Mouse (Mus musculus) limb, embryonic 12.5 days (tissue): ENCODE results near the gene Cfap77. TPM values are rescaled to one million over a fixed set of nuclear protein-coding genes. Genes with fewer than 3 reads are reported as not detected.
A peak's percentile ranks its signal among the peaks of the same experiment; 100 is the strongest.

Experiments
- ATAC-seq: fragments of 200-750 bp; cut with Nextera tagmentation; 2 replicates; pipeline ENCODE4 v1.8.0; 2017; ENCODE audit warnings: low read depth, moderate TSS enrichment; ENCODE audit not compliant: insufficient number of reproducible peaks, insufficient read depth, low FRiP score, low TSS enrichment
- H3K27ac ChIP-seq: fragments of 300-500 bp; sonication (generic); 2 replicates; pipeline ENCODE4 v1.5.1; 2016; ENCODE audit warnings: mild to moderate bottlenecking, moderate library complexity
- H3K27me3 ChIP-seq: fragments of 300-500 bp; sonication (generic); 2 replicates; pipeline ENCODE4 v1.6.1; 2016; ENCODE audit warnings: mild to moderate bottlenecking, moderate library complexity
- H3K36me3 ChIP-seq: fragments of 300-500 bp; sonication (generic); 2 replicates; pipeline ENCODE4 v1.6.1; 2016; ENCODE audit warnings: mild to moderate bottlenecking, moderate library complexity
- H3K4me1 ChIP-seq: fragments of 300-500 bp; sonication (generic); replicated peaks from 2 replicates; pipeline ENCODE4 v1.6.1; 2016
- H3K4me2 ChIP-seq: fragments of 300-500 bp; sonication (generic); 2 replicates; pipeline ENCODE4 v1.6.1; 2016; ENCODE audit warnings: mild to moderate bottlenecking, moderate library complexity
- H3K4me3 ChIP-seq: fragments of 300-500 bp; sonication (generic); replicated peaks from 2 replicates; pipeline ENCODE4 v1.5.1; 2016; ENCODE audit warnings: mild to moderate bottlenecking
- H3K9ac ChIP-seq: fragments of 300-500 bp; sonication (generic); replicated peaks from 2 replicates; pipeline ENCODE4 v1.6.1; 2016; ENCODE audit warnings: mild to moderate bottlenecking, moderate library complexity
- H3K9me3 ChIP-seq: fragments of 300-500 bp; sonication (generic); 2 replicates; pipeline ENCODE4 v1.6.1; 2016; ENCODE audit warnings: mild to moderate bottlenecking, moderate library complexity
- WGBS: fragments of 180-500 bp; shearing (Covaris S2); methylation state at CpG from one replicate; pipeline ENCODE4 v1.1.7; 2016; 5-methylcytosine and 5-hydroxymethylcytosine counted together
- polyA plus RNA-seq: library from polyadenylated mRNA; unstranded; fragments of >200 nt; fragmentation: Nextera tagmentation; extraction: Ambion mirVana; gene quantifications from 2 replicates; pipeline ENCODE4 v1.2.1, GENCODE M21; 2016

Cfap77 gene
- polyA plus RNA-seq, 1 experiment from 2014 or later, result 0.46 TPM

GRCm38 (mm10) chr2:29021025-29021424, 33.8 kb downstream of the Cfap77 start:
- no peak for ATAC-seq
- no peaks in the 10 kb centered on the region for H3K36me3 ChIP-seq
- peaks cover 85% of the 10 kb centered on the region for H3K27me3 ChIP-seq
- H3K4me3 ChIP-seq, result no peak overlapping the region
- H3K4me1 ChIP-seq, result peaks cover 9% of the 10 kb centered on the region
- no peak overlapping the region for H3K4me2 ChIP-seq
- no peak overlapping the region for H3K27ac ChIP-seq
- H3K9ac ChIP-seq, result no peak overlapping the region
- H3K9me3 ChIP-seq, result no peaks in the 10 kb centered on the region
- WGBS, result 40% methylated on average over 17 of the region's 17 CpGs

- H3K4me2 ChIP-seq, result no peak overlapping the region
- ATAC-seq, result no peak
- WGBS, result 61% methylated on average over 5 of the region's 5 CpGs
- no peak overlapping the region for H3K4me3 ChIP-seq
- no peak overlapping the region for H3K9ac ChIP-seq
- no peaks in the 10 kb centered on the region for H3K36me3 ChIP-seq
- H3K9me3 ChIP-seq, result no peaks in the 10 kb centered on the region
- peaks cover 93% of the 10 kb centered on the region for H3K27me3 ChIP-seq
- H3K27ac ChIP-seq, result no peak overlapping the region
- peaks cover 9% of the 10 kb centered on the region for H3K4me1 ChIP-seq
Observed at GRCm38 (mm10) chr2:29018680-29019079, 36.2 kb downstream of the Cfap77 start.

DNA sequence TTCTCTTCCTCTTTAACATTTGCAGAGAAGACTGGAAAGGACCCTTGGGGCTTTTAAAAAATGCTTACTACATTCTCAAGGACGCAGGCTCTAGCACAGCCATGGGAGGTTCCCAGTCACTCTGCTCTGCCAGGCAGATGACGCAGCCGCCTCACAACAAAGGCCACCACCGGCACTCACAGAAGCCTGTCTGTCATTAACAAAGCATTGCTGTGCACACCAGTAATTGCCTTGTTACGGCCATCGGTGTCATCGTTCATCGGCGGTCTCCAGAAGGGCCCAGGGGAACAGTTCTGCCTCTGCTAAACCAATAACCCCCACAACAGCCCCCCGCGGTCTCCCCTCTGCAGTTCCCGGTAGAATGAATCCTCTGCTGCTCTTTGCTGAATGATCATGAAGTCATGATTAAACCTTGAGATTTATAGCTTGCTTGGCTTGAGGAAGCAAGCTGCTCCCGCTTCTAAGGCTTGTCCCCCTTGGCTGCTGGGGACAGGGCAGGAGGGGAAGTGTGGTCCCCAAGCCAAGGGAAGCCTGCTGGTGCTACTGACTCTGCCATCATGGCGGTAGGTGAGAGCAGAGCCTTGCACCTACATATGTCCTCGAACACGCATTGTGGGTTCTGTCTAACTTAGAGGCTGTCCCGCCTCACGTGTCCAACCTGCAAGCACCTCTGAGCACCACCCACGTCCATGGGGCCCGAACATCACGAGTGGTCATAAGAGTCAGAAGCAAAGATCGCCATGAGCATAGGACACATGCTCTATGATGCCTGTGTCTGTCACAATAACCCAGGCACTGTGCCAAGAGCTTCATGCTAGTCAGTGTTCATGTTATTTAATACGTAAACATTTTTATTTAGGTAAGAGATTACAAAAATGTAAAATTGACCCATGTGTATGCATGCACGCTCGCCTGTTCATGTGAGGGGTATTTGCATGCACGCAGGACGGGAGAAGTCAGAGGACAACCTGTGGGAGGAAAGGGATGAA, 38.0 kb downstream of the Cfap77 start:
- no peak for ATAC-seq
- H3K9ac ChIP-seq, result no peak overlapping the region
- peaks cover 88% of the 10 kb centered on the region for H3K27me3 ChIP-seq
- H3K4me2 ChIP-seq, result peak overlapping the region; percentile 30
- no peak overlapping the region for H3K27ac ChIP-seq
- WGBS, result 50% methylated on average over 27 of the region's 27 CpGs
- peaks cover 9% of the 10 kb centered on the region for H3K4me1 ChIP-seq
- no peaks in the 10 kb centered on the region for H3K9me3 ChIP-seq
- H3K4me3 ChIP-seq, result no peak overlapping the region
- no peaks in the 10 kb centered on the region for H3K36me3 ChIP-seq

GRCm38 (mm10) chr2:29012523-29012922, 42.3 kb downstream of the Cfap77 start:
- H3K4me1 ChIP-seq, result peaks cover 9% of the 10 kb centered on the region
- no peak overlapping the region for H3K27ac ChIP-seq
- no peak overlapping the region for H3K4me2 ChIP-seq
- H3K36me3 ChIP-seq, result no peaks in the 10 kb centered on the region
- WGBS, result 52% methylated on average over 5 of the region's 5 CpGs
- H3K9ac ChIP-seq, result no peak overlapping the region
- peaks cover 89% of the 10 kb centered on the region for H3K27me3 ChIP-seq
- no peak for ATAC-seq
- no peak overlapping the region for H3K4me3 ChIP-seq
- no peaks in the 10 kb centered on the region for H3K9me3 ChIP-seq

GRCm38 (mm10) chr2:29007656-29008055, 47.2 kb downstream of the Cfap77 start:
- no peak overlapping the region for H3K4me3 ChIP-seq
- no peak for ATAC-seq
- no peaks in the 10 kb centered on the region for H3K36me3 ChIP-seq
- no peaks in the 10 kb centered on the region for H3K4me1 ChIP-seq
- peaks cover 87% of the 10 kb centered on the region for H3K27me3 ChIP-seq
- no peaks in the 10 kb centered on the region for H3K9me3 ChIP-seq
- no peak overlapping the region for H3K9ac ChIP-seq
- H3K4me2 ChIP-seq, result no peak overlapping the region
- H3K27ac ChIP-seq, result no peak overlapping the region
- WGBS, result 71% methylated on average over 6 of the region's 6 CpGs

DNA sequence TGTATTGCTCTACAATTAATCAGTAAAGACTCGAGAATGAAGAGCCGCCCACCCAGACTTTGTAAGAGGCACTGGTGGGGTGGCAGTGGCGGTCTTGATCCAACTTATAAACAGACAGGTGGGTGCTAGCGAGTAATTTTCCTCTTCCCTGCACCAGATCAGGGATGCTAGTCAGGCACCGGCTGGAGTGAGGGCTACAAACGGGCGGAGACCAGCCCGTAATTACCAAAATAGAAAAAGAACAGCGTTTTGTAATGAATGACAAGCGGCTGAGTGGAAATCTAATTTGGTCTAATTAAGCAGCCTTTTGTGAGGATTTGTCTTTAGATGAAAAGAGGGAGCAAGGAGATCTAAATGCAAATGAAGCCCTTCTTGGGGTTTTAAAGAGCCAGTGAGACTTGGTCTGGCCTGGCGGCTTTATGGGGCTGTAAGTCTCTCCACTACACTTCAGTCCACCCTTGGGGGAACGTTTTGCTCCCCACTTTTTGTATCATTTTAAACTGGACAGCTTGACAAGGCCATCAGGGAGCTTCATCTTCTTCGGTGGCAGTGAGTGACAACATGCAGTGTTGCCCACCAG, 48.3 kb downstream of the Cfap77 start:
- no peak overlapping the region for H3K4me3 ChIP-seq
- 77% methylated on average over 13 of the region's 13 CpGs for WGBS
- peaks cover 89% of the 10 kb centered on the region for H3K27me3 ChIP-seq
- no peaks in the 10 kb centered on the region for H3K9me3 ChIP-seq
- no peaks in the 10 kb centered on the region for H3K4me1 ChIP-seq
- no peak for ATAC-seq
- H3K9ac ChIP-seq, result no peak overlapping the region
- no peak overlapping the region for H3K27ac ChIP-seq
- no peaks in the 10 kb centered on the region for H3K36me3 ChIP-seq
- no peak overlapping the region for H3K4me2 ChIP-seq

DNA sequence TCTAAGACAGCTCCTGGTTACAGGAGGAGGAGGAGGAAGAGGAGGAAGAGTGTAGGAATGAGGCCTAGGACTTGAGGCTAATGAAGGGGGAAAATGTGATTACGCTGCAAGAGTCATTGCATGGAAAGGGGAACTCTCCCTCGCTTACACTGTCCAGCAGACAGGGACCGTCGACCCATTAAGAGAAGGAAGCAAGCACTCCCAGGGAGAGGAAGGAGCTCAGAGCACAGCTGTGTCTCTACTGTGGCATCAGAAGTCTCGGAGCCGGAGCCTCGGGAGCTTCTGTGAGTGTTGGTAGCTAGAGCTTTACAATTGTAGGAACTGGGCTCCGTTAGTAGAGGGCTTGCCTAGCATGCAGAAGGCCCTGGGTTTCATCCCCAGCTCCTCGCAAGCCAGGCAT, 50.8 kb downstream of the Cfap77 start:
- H3K4me1 ChIP-seq, result no peaks in the 10 kb centered on the region
- 57% methylated on average over 9 of the region's 9 CpGs for WGBS
- no peak for ATAC-seq
- H3K4me2 ChIP-seq, result no peak overlapping the region
- H3K9ac ChIP-seq, result no peak overlapping the region
- H3K27ac ChIP-seq, result no peak overlapping the region
- H3K27me3 ChIP-seq, result peaks cover 83% of the 10 kb centered on the region
- H3K36me3 ChIP-seq, result no peaks in the 10 kb centered on the region
- no peaks in the 10 kb centered on the region for H3K9me3 ChIP-seq
- H3K4me3 ChIP-seq, result no peak overlapping the region

DNA sequence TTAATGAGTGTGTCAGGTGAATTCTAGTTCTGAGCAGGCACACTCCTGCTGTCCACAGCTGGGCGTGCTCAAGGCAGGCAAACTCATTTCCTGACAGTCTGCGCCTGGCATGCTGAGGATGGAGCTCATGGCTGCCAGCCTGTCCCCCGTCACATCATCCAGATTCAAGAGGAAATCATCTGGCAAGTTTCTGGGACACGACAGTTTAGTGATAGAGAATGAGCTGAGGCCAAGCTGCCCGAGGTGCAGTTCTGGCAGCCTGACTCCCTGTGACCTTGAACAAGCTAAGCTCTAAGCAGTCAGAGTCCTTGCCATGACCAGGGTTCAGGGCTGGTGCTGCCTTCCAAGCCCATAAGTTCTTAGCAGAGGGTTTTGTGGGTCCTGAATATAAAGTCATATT, 56.6 kb downstream of the Cfap77 start:
- 62% methylated on average over 5 of the region's 5 CpGs for WGBS
- H3K4me3 ChIP-seq, result no peak overlapping the region

GRCm38 (mm10) chr2:28997161-28997834, 57.6 kb downstream of the Cfap77 start:
- H3K9ac ChIP-seq, result no peak overlapping the region
- no peak for ATAC-seq
- no peaks in the 10 kb centered on the region for H3K36me3 ChIP-seq
- H3K9me3 ChIP-seq, result no peaks in the 10 kb centered on the region
- H3K4me1 ChIP-seq, result no peaks in the 10 kb centered on the region
- 63% methylated on average over 14 of the region's 14 CpGs for WGBS
- H3K4me3 ChIP-seq, result no peak overlapping the region
- no peak overlapping the region for H3K27ac ChIP-seq
- H3K27me3 ChIP-seq, result peaks cover 58% of the 10 kb centered on the region
- no peak overlapping the region for H3K4me2 ChIP-seq

More for the DNA sequence above, 56.6 kb downstream of the Cfap77 start:
- Histone ChIP-seq H3K4me2 (no peak overlapping the region), H3K27me3 (peaks cover 61% of the 10 kb centered on the region), H3K36me3 (no peaks in the 10 kb centered on the region), H3K9ac (no peak overlapping the region), H3K4me1 (no peaks in the 10 kb centered on the region), H3K27ac (no peak overlapping the region), H3K9me3 (no peaks in the 10 kb centered on the region)
- ATAC-seq, result no peak

- no peaks in the 10 kb centered on the region for H3K9me3 ChIP-seq
- H3K4me2 ChIP-seq, result no peak overlapping the region
- 44% methylated on average over 4 of the region's 4 CpGs for WGBS
- H3K36me3 ChIP-seq, result no peaks in the 10 kb centered on the region
- no peak for ATAC-seq
- H3K4me1 ChIP-seq, result no peaks in the 10 kb centered on the region
- no peak overlapping the region for H3K27ac ChIP-seq
- no peak overlapping the region for H3K9ac ChIP-seq
- no peak overlapping the region for H3K4me3 ChIP-seq
- peaks cover 50% of the 10 kb centered on the region for H3K27me3 ChIP-seq
Observed at GRCm38 (mm10) chr2:28995436-28995835, 59.4 kb downstream of the Cfap77 start.

- ATAC-seq, result no peak
- Histone ChIP-seq H3K4me2 (no peak overlapping the region), H3K9me3 (no peaks in the 10 kb centered on the region), H3K27me3 (peaks cover 39% of the 10 kb centered on the region), H3K36me3 (no peaks in the 10 kb centered on the region), H3K4me1 (no peaks in the 10 kb centered on the region), H3K4me3 (no peak overlapping the region), H3K27ac (no peak overlapping the region), H3K9ac (no peak overlapping the region)
- WGBS, result 75% methylated on average over 12 of the region's 12 CpGs
Observed at GRCm38 (mm10) chr2:28994014-28994413, 60.9 kb downstream of the Cfap77 start.
